Mouse (Mus musculus) liver, embryonic 16.5 days (tissue): ENCODE data around the gene Gm17174. TPM values are rescaled to one million over a fixed set of nuclear protein-coding genes. Genes with fewer than 3 reads are reported as not detected.
"Not testable (repeated sequence)": the region's sequence is repeated elsewhere in the genome, so short reads cannot be mapped to it uniquely, and the experiment has no call there.

Experiments used
- ATAC-seq: fragments of 200-750 bp; cut with Nextera tagmentation; 2 replicates; pipeline ENCODE4 v1.8.0; 2017; ENCODE audit warnings: low read depth, mild to moderate bottlenecking, moderate number of reproducible peaks, moderate library complexity
- H3K27ac ChIP-seq: fragments of 300-500 bp; sonication (generic); 2 replicates; pipeline ENCODE4 v1.5.1; 2014; ENCODE audit warnings: mild to moderate bottlenecking, low read length
- H3K27me3 ChIP-seq: fragments of 300-500 bp; sonication (generic); 2 replicates; pipeline ENCODE4 v1.6.1; 2014; ENCODE audit warnings: low read depth, low read length, mixed read lengths; ENCODE audit not compliant: control insufficient read depth, insufficient read depth
- H3K36me3 ChIP-seq: fragments of 300-500 bp; sonication (generic); 2 replicates; pipeline ENCODE4 v1.6.1; 2014; ENCODE audit warnings: mild to moderate bottlenecking; ENCODE audit not compliant: control insufficient read depth, insufficient read depth
- H3K4me1 ChIP-seq: fragments of 300-500 bp; sonication (generic); 2 replicates; pipeline ENCODE4 v1.6.1; 2014; ENCODE audit warnings: low read depth, low read length, mixed read lengths; ENCODE audit not compliant: control insufficient read depth
- H3K4me2 ChIP-seq: fragments of 300-500 bp; sonication (generic); 2 replicates; pipeline ENCODE4 v1.6.1; 2014; ENCODE audit warnings: low read depth, low read length, mixed read lengths
- H3K4me3 ChIP-seq: fragments of 300-500 bp; sonication (generic); 2 replicates; pipeline ENCODE4 v1.5.1; 2014; ENCODE audit warnings: low read depth, mild to moderate bottlenecking, low read length
- H3K9ac ChIP-seq: fragments of 300-500 bp; sonication (generic); 2 replicates; pipeline ENCODE4 v1.6.1; 2014; ENCODE audit warnings: low read depth, low read length
- H3K9me3 ChIP-seq: fragments of 300-500 bp; sonication (generic); replicated peaks from 2 replicates; pipeline ENCODE4 v1.6.1; 2016; ENCODE audit warnings: low read length; ENCODE audit not compliant: control insufficient read depth
- WGBS: fragments of 180-500 bp; shearing (Covaris S2); extraction: QIAGEN DNeasy Blood & Tissue Kit; methylation state at CpG from one replicate; pipeline ENCODE4 v1.1.7; 2014; ENCODE audit not compliant: insufficient replicate concordance; 5-methylcytosine and 5-hydroxymethylcytosine counted together
- polyA plus RNA-seq: library from polyadenylated mRNA; unstranded; fragments of >200 nt; fragmentation: Nextera tagmentation; extraction: Ambion mirVana; gene quantifications from 2 replicates; pipeline ENCODE4 v1.2.1, GENCODE M21; 2015

Gene Gm17174
- not detected in 2 replicates for polyA plus RNA-seq

GRCm38 (mm10) chr14:51592039-51592438 lies at the start of gene Gm17174:
TSS of gene Gm17174 (minus strand) at chr14:51592139.
- H3K27me3 ChIP-seq, H3K36me3 ChIP-seq, H3K4me3 ChIP-seq, H3K27ac ChIP-seq, ATAC-seq, H3K9ac ChIP-seq, H3K4me2 ChIP-seq, H3K9me3 ChIP-seq, H3K4me1 ChIP-seq: not testable (repeated sequence)
- 69% methylated on average over 4 of the region's 4 CpGs for WGBS

GRCm38 (mm10) chr14:51635566-51635965 lies 43.6 kb upstream of the Gm17174 start, which contains the start of gene Gm4181:
TSS of gene Gm4181 (minus strand) at chr14:51635666.
- H3K4me2 ChIP-seq, H3K4me1 ChIP-seq, H3K4me3 ChIP-seq, H3K27ac ChIP-seq, H3K27me3 ChIP-seq, H3K9me3 ChIP-seq, H3K9ac ChIP-seq, ATAC-seq, H3K36me3 ChIP-seq: not testable (repeated sequence)
- WGBS = 33% methylated on average over 1 of the region's 1 CpGs

GRCm38 (mm10) chr14:51632426-51632825 lies 40.5 kb upstream of the Gm17174 start:
- WGBS = 79% methylated on average over 1 of the region's 1 CpGs
- H3K36me3 ChIP-seq, ATAC-seq, H3K4me1 ChIP-seq, H3K9ac ChIP-seq, H3K4me3 ChIP-seq, H3K27me3 ChIP-seq, H3K9me3 ChIP-seq, H3K4me2 ChIP-seq, H3K27ac ChIP-seq: not testable (repeated sequence)

GRCm38 (mm10) chr14:51611210-51611609 lies 19.3 kb upstream of the Gm17174 start, which contains the start of gene Gm17078:
TSS of gene Gm17078 (minus strand) at chr14:51611310.
- Histone ChIP-seq H3K4me1 (no peaks in the 10 kb centered on the region), H3K9ac (no peak within 1 kb of the TSS)
- ATAC-seq = no peak

GRCm38 (mm10) chr14:51573963-51574362 lies 18.0 kb downstream of the Gm17174 start, which contains the start of gene Gm17175:
TSS of gene Gm17175 (minus strand) at chr14:51574063.
- ATAC-seq = not testable (repeated sequence)
- WGBS = 64% methylated on average over 2 of the region's 2 CpGs

More at GRCm38 (mm10) chr14:51611210-51611609, 19.3 kb upstream of the Gm17174 start, which contains the start of gene Gm17078:
- no peak within 1 kb of the TSS for H3K4me2 ChIP-seq
- H3K36me3 ChIP-seq = no peaks in the 10 kb centered on the region
- no peaks in the 10 kb centered on the region for H3K27me3 ChIP-seq
- H3K27ac ChIP-seq = no peak within 1 kb of the TSS
- WGBS = 56% methylated on average over 1 of the region's 1 CpGs
- no peak within 1 kb of the TSS for H3K4me3 ChIP-seq
- H3K9me3 ChIP-seq = no peaks in the 10 kb centered on the region

GRCm38 (mm10) chr14:51552490-51552889 lies 39.4 kb downstream of the Gm17174 start, which contains the start of gene Gm5622:
TSS of gene Gm5622 (plus strand) at chr14:51552790.
- H3K27ac ChIP-seq = no peak within 1 kb of the TSS

More at GRCm38 (mm10) chr14:51573963-51574362, 18.0 kb downstream of the Gm17174 start, which contains the start of gene Gm17175:
- H3K27me3 ChIP-seq, H3K36me3 ChIP-seq, H3K4me2 ChIP-seq, H3K4me1 ChIP-seq, H3K4me3 ChIP-seq, H3K9ac ChIP-seq, H3K27ac ChIP-seq, H3K9me3 ChIP-seq: not testable (repeated sequence)

More at GRCm38 (mm10) chr14:51552490-51552889, 39.4 kb downstream of the Gm17174 start, which contains the start of gene Gm5622:
- Histone ChIP-seq H3K36me3 (no peaks in the 10 kb centered on the region), H3K4me1 (no peaks in the 10 kb centered on the region), H3K9me3 (no peaks in the 10 kb centered on the region), H3K4me3 (no peak within 1 kb of the TSS), H3K4me2 (no peak within 1 kb of the TSS), H3K9ac (no peak within 1 kb of the TSS), H3K27me3 (no peaks in the 10 kb centered on the region)
- 72% methylated on average over 4 of the region's 4 CpGs for WGBS
- no peak for ATAC-seq

Other genes starting within 250 kb of the Gm17174 start
- gene Gm7247, start 230.4 kb downstream of the Gm17174 start, polyA plus RNA-seq = not detected in 2 replicates
- not detected in 2 replicates for gene Vmn2r88, start 181.3 kb downstream of the Gm17174 start, polyA plus RNA-seq
- gene Vmn2r89, start 140.3 kb downstream of the Gm17174 start, polyA plus RNA-seq = not detected in 2 replicates
- 0.14 and 0.20 TPM in 2 replicates for gene Gm5622, start 39.3 kb downstream of the Gm17174 start, polyA plus RNA-seq
- not detected in 2 replicates for gene Gm17175, start 18.1 kb downstream of the Gm17174 start, polyA plus RNA-seq
- gene Gm17078, start 19.2 kb upstream of the Gm17174 start, polyA plus RNA-seq = not detected in 2 replicates
- gene Gm4181, start 43.5 kb upstream of the Gm17174 start, polyA plus RNA-seq = not detected in 2 replicates
- gene Gm17079, start 103.3 kb upstream of the Gm17174 start, polyA plus RNA-seq = not detected in 2 replicates
- gene Gm5800, start 125.0 kb upstream of the Gm17174 start, polyA plus RNA-seq = not detected in 2 replicates
- gene Ang4, start 181.5 kb upstream of the Gm17174 start, polyA plus RNA-seq = not detected in 2 replicates
- not detected in 2 replicates for gene AY358078, start 207.9 kb upstream of the Gm17174 start, polyA plus RNA-seq